Mouse (Mus musculus): ENCODE results near the gene Vangl1. TPM values are rescaled to one million over a fixed set of nuclear protein-coding genes. Genes with fewer than 3 reads are reported as not detected.
"Not testable (repeated sequence)": the region's sequence is repeated elsewhere in the genome, so short reads cannot be mapped to it uniquely, and the experiment has no call there.

Vangl1 gene
- polyA plus RNA-seq, 1 experiment from 2014 or later = 22.9 TPM

DNA sequence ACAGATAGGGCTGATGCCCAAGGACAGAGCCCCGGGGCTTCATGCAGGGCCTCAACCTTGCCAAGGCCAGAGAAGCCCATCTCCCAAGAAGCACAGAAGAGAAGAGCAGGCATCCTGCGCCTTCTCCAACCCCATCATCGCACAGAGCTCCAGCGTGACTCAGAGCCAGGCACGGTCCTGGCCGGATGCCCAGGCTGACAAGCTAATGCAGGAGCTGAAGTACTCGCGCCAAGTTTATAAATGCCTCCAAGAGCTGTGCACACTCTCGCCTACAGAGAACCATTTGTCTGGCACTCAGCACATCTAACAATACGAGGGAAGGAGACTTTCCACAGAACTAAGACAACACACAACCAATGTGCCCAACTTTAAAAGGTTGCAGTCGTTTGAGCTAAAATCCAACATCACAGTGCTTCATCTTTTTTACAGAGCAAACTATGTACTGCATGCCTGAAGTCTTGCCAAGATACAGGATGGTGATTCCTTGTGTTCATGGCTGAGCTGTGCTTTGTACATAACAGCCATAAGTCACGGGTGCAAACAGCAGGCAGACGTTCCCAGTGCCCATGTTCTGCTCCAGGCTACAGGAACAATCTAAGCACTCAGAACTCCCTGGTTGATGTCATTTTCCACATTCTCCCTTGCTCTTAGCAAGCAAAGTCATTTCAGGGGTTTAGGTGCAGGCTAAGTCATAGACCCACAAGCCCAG is 35.1 kb downstream of the Vangl1 start:
- Histone ChIP-seq H3K9ac (ENCODE audit: low read length) (peak overlapping the region; percentile 50), H3K4me1 (ENCODE audit: control insufficient read depth, insufficient read depth, low read length) (peaks cover 58% of the 10 kb centered on the region)

DNA sequence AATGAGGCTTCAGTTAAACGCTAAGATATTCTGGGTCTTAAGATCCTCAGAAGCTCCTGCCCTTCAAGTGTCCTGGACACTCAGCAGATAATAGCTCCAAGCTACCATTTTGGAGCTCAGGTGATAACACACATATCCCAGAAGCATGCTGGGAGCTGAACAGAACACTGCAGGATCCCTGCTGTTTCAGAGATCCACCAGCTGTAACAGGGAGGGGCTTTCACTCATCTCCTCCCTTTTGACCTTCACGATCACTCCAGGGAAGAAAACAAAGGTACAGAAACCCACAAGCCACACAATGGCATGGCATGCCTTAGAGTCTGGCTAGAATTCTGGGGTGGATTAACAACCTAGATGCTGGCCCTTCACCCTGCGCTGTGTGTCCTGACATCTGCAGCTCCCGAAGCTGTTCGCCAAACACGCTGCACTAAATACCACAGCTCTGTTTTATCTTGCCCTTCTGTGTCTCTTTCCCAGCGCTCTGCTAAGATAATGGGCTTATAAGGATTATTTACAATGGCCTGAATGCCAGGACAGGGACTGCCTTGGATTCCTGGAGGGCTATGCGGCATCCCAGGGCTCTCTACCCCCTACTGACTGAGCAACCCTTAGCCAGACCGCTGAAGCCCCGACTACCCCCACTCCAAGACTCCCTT is 36.8 kb downstream of the Vangl1 start:
- Histone ChIP-seq H3K9ac (ENCODE audit: low read length) (peak overlapping the region; percentile 0; the same call in 1 of the 2 replicates), H3K27me3 (ENCODE audit: control insufficient read depth, insufficient read depth, low read length) (no peaks in the 10 kb centered on the region), H3K4me3 (ENCODE audit: low read length) (no peak overlapping the region), H3K36me3 (ENCODE audit: control insufficient read depth, insufficient read depth) (peaks cover 12% of the 10 kb centered on the region), H3K4me1 (ENCODE audit: control insufficient read depth, insufficient read depth, low read length) (peaks cover 41% of the 10 kb centered on the region), H3K4me2 (ENCODE audit: low read depth, low read length) (peak overlapping the region; percentile 24; the same call in 1 of the 2 replicates), H3K9me3 (replicated peaks; ENCODE audit: control insufficient read depth, low read length) (no peaks in the 10 kb centered on the region), H3K27ac (ENCODE audit: low read length) (peak overlapping the region; percentile 44)
- peak; percentile 34; the same call in 1 of the 2 replicates for ATAC-seq (replicated peaks; ENCODE audit: extremely low read depth, insufficient read depth, low FRiP score)
- WGBS = 21% methylated on average over 10 of the region's 10 CpGs

More for the DNA sequence above, 35.1 kb downstream of the Vangl1 start:
- Histone ChIP-seq H3K27ac (ENCODE audit: low read length) (peak overlapping the region; percentile 77), H3K9me3 (replicated peaks; ENCODE audit: control insufficient read depth, low read length) (no peaks in the 10 kb centered on the region), H3K36me3 (ENCODE audit: control insufficient read depth, insufficient read depth) (peaks cover 4% of the 10 kb centered on the region; the same call in 1 of the 2 replicates), H3K4me2 (ENCODE audit: low read depth, low read length) (no peak overlapping the region; the same call in 1 of the 2 replicates), H3K27me3 (ENCODE audit: control insufficient read depth, insufficient read depth, low read length) (no peaks in the 10 kb centered on the region), H3K4me3 (ENCODE audit: low read length) (no peak overlapping the region)
- 6% methylated on average over 13 of the region's 13 CpGs for WGBS
- ATAC-seq (replicated peaks; ENCODE audit: extremely low read depth, insufficient read depth, low FRiP score) = peak; percentile 93

DNA sequence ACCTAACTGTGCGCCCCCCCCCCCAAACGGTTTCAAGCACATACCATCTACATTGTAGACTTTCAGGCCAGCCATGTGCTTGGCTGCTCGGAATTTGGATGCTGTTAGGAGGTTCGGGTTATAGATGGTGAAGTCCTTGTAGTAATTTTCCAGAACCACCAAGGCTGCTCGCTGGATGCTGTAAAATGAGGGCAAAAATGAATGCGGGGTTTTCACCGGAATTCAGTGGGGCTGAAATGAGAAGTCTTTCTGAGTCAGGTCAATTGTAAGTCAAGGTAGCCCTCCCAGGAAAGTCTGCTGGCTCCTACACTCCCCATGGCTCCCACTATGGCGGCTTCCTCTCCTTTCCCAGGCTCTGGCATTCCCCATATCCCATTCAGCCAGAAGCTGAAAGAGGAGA is 37.7 kb downstream of the Vangl1 start:
- Histone ChIP-seq H3K36me3 (ENCODE audit: control insufficient read depth, insufficient read depth) (peaks cover 15% of the 10 kb centered on the region), H3K9ac (ENCODE audit: low read length) (no peak overlapping the region), H3K4me3 (ENCODE audit: low read length) (no peak overlapping the region), H3K4me2 (ENCODE audit: low read depth, low read length) (no peak overlapping the region), H3K27ac (ENCODE audit: low read length) (no peak overlapping the region), H3K9me3 (replicated peaks; ENCODE audit: control insufficient read depth, low read length) (no peaks in the 10 kb centered on the region), H3K27me3 (ENCODE audit: control insufficient read depth, insufficient read depth, low read length) (no peaks in the 10 kb centered on the region), H3K4me1 (ENCODE audit: control insufficient read depth, insufficient read depth, low read length) (peaks cover 34% of the 10 kb centered on the region)
- no peak for ATAC-seq (replicated peaks; ENCODE audit: extremely low read depth, insufficient read depth, low FRiP score)
- WGBS = 89% methylated on average over 8 of the region's 8 CpGs

DNA sequence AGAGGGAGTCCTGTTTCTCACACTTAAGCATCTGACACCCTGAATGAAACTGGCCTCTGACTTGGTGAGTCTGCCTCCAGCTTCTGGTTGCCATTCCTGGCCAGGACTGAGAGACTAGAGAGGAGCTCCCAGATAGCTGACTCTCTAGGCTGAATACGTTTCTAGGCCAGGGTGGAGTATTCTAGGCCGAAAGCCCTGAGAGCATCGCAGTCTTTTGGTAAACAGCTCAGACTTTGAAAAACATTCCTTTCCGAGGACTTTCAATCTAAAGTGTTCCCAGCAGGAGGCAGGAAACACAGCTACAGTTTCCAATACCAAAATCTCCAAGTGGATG is 38.2 kb downstream of the Vangl1 start:
- H3K27ac ChIP-seq (ENCODE audit: low read length) = no peak overlapping the region
- H3K9me3 ChIP-seq (replicated peaks; ENCODE audit: control insufficient read depth, low read length) = no peaks in the 10 kb centered on the region
- H3K4me3 ChIP-seq (ENCODE audit: low read length) = no peak overlapping the region
- no peak overlapping the region for H3K4me2 ChIP-seq (ENCODE audit: low read depth, low read length)
- 80% methylated on average over 4 of the region's 4 CpGs for WGBS
- peaks cover 19% of the 10 kb centered on the region for H3K36me3 ChIP-seq (ENCODE audit: control insufficient read depth, insufficient read depth)
- no peaks in the 10 kb centered on the region for H3K27me3 ChIP-seq (ENCODE audit: control insufficient read depth, insufficient read depth, low read length)
- no peak for ATAC-seq (replicated peaks; ENCODE audit: extremely low read depth, insufficient read depth, low FRiP score)
- no peak overlapping the region for H3K9ac ChIP-seq (ENCODE audit: low read length)
- H3K4me1 ChIP-seq (ENCODE audit: control insufficient read depth, insufficient read depth, low read length) = peaks cover 34% of the 10 kb centered on the region

DNA sequence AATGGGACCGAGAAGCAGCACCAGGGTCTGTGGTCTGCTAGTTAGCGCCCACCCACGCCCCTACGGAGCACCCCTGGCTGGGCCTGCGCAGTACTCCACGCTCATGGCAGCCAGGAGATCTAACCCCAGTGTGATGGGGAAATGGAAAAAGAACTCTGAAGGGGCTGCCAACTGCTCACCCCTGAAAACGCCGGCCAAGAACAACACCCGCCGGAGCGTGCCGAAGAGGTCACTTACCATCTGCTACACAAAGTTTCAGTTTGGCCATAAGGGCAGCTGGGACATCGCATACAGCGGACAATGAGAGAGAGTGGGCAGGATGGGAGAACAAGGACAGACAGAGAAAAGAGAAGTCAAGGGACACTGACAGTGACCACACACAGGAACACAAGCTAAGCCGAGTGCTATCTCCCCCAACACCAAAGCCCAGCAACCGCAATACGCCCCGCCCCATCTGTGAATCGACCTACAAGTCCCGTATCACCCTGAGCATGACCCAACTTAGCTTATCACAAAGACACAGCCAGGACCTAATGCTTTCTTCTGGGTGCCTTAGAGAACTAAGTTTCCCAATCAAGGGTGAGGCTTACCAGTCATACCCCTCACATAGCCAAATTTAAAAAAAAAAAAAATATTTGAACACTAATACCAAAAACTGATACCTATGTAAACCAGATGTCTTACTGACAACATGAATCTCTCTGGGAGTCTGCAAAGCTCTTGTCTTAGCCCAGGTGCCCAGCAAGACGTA is 38.8 kb downstream of the Vangl1 start:
- ATAC-seq (replicated peaks; ENCODE audit: extremely low read depth, insufficient read depth, low FRiP score) = no peak
- Histone ChIP-seq H3K36me3 (ENCODE audit: control insufficient read depth, insufficient read depth) (peaks cover 24% of the 10 kb centered on the region), H3K9me3 (replicated peaks; ENCODE audit: control insufficient read depth, low read length) (no peaks in the 10 kb centered on the region), H3K4me2 (ENCODE audit: low read depth, low read length) (no peak overlapping the region), H3K4me1 (ENCODE audit: control insufficient read depth, insufficient read depth, low read length) (peaks cover 32% of the 10 kb centered on the region), H3K27ac (ENCODE audit: low read length) (no peak overlapping the region), H3K4me3 (ENCODE audit: low read length) (no peak overlapping the region), H3K27me3 (ENCODE audit: control insufficient read depth, insufficient read depth, low read length) (no peaks in the 10 kb centered on the region), H3K9ac (ENCODE audit: low read length) (no peak overlapping the region)
- WGBS = 68% methylated on average over 21 of the region's 21 CpGs

DNA sequence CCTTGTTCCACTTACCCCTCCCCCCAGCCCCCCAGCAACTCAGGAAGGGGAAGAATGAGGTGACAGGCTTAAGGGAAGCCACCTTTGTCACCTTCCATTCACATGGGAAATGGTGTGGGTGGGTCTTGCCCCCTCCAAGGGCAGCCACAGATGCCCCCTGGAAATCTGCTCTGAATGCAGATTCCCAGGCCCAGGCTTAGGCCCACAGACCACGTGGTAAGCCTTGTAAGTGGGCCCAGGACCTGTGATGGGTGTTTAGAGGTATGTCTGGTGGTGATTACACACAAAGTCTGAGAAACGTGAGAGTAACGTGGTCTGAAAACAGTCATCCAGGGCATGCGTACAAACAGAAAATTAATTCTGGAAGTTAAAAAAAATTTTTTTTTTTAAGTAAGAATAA is 39.6 kb downstream of the Vangl1 start:
- H3K27ac ChIP-seq (ENCODE audit: low read length) = no peak overlapping the region
- WGBS = 72% methylated on average over 4 of the region's 4 CpGs
- H3K9ac ChIP-seq (ENCODE audit: low read length) = no peak overlapping the region
- H3K4me1 ChIP-seq (ENCODE audit: control insufficient read depth, insufficient read depth, low read length) = peaks cover 26% of the 10 kb centered on the region
- H3K36me3 ChIP-seq (ENCODE audit: control insufficient read depth, insufficient read depth) = peaks cover 26% of the 10 kb centered on the region
- no peaks in the 10 kb centered on the region for H3K27me3 ChIP-seq (ENCODE audit: control insufficient read depth, insufficient read depth, low read length)
- no peaks in the 10 kb centered on the region for H3K9me3 ChIP-seq (replicated peaks; ENCODE audit: control insufficient read depth, low read length)
- no peak overlapping the region for H3K4me3 ChIP-seq (ENCODE audit: low read length)
- no peak for ATAC-seq (replicated peaks; ENCODE audit: extremely low read depth, insufficient read depth, low FRiP score)
- no peak overlapping the region for H3K4me2 ChIP-seq (ENCODE audit: low read depth, low read length)

DNA sequence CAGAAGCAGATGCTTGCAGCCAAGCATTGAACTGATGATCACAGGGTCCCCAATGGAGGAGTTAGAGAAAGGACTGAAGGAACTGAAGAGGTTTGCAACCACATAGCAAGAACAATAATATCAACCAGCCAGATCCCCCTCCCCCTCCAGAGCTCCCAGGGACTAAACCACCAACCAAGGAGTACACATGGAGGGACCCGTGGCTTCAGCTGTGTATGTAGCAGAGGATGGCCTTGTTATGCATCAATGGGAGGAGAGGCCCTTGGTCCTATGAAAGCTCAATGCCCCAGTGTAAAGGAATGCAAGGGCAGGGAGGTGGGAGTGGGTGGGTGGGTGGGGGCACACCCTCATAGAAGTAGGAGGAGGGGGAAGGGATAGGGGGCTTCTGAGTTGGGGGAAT is 40.6 kb downstream of the Vangl1 start:
- H3K27ac ChIP-seq (ENCODE audit: low read length); H3K4me3 ChIP-seq (ENCODE audit: low read length); H3K27me3 ChIP-seq (ENCODE audit: control insufficient read depth, insufficient read depth, low read length); H3K4me2 ChIP-seq (ENCODE audit: low read depth, low read length); ATAC-seq (replicated peaks; ENCODE audit: extremely low read depth, insufficient read depth, low FRiP score); H3K9me3 ChIP-seq (replicated peaks; ENCODE audit: control insufficient read depth, low read length); H3K9ac ChIP-seq (ENCODE audit: low read length): not testable (repeated sequence)
- H3K4me1 ChIP-seq (ENCODE audit: control insufficient read depth, insufficient read depth, low read length) = peaks cover 22% of the 10 kb centered on the region
- H3K36me3 ChIP-seq (ENCODE audit: control insufficient read depth, insufficient read depth) = peaks cover 26% of the 10 kb centered on the region
- 87% methylated on average over 1 of the region's 1 CpGs for WGBS

DNA sequence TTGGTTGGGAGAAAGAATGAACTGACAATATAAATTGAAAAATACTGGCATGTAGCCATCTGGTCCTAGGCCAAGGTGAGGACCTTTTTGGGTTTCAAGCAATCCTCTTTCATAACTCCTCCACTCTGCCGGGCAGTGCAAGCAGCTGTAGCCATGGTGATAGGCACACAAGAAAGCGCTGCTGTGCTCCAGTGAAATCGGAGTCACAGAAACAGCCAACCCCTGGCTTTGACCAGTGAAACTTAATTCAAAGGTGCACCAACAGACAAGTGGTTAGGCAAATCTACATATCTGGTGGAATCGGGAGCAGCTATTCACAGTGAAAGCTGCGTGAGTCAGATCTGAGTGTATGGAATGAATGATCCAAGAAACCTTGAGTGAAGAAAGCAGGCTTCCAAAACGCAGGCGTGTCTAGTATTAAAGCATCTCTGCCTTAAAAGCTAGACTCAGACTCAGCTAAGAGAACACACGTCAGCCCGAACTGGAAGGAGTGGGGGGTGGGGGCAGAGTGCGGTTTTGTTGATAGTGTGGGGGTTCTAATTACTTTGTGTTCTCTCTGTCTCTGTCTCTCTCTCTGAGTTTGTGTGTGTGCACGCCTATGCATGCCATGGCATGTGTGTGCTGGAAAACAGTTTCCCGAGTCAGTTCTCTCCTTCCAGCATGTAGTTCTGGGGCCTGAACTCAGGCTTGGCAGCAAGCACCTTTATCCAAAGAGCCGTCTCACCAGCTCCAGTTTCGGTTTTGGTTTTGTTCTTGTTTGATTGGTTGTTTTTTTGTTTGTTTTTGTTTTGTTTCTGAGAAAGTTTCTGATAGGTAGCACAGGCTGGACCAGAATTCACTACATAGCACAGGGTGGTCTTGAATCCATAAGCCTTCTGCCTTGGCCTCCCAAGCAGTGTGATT is 44.8 kb downstream of the Vangl1 start:
- H3K4me2 ChIP-seq (ENCODE audit: low read depth, low read length) = no peak overlapping the region
- peaks cover 5% of the 10 kb centered on the region; the same call in 1 of the 2 replicates for H3K4me1 ChIP-seq (ENCODE audit: control insufficient read depth, insufficient read depth, low read length)
- H3K27me3 ChIP-seq (ENCODE audit: control insufficient read depth, insufficient read depth, low read length) = no peaks in the 10 kb centered on the region
- peak; percentile 29; the same call in 1 of the 2 replicates for ATAC-seq (replicated peaks; ENCODE audit: extremely low read depth, insufficient read depth, low FRiP score)
- peaks cover 40% of the 10 kb centered on the region for H3K36me3 ChIP-seq (ENCODE audit: control insufficient read depth, insufficient read depth)
- no peak overlapping the region for H3K4me3 ChIP-seq (ENCODE audit: low read length)
- H3K9ac ChIP-seq (ENCODE audit: low read length) = no peak overlapping the region
- no peaks in the 10 kb centered on the region for H3K9me3 ChIP-seq (replicated peaks; ENCODE audit: control insufficient read depth, low read length)
- WGBS = 58% methylated on average over 14 of the region's 14 CpGs
- H3K27ac ChIP-seq (ENCODE audit: low read length) = no peak overlapping the region
